Mouse (Mus musculus): ENCODE results near the gene Gabra4.
"Not testable (repeated sequence)": the region's sequence is repeated elsewhere in the genome, so short reads cannot be mapped to it uniquely, and the experiment has no call there.

Gabra4 gene

DNA sequence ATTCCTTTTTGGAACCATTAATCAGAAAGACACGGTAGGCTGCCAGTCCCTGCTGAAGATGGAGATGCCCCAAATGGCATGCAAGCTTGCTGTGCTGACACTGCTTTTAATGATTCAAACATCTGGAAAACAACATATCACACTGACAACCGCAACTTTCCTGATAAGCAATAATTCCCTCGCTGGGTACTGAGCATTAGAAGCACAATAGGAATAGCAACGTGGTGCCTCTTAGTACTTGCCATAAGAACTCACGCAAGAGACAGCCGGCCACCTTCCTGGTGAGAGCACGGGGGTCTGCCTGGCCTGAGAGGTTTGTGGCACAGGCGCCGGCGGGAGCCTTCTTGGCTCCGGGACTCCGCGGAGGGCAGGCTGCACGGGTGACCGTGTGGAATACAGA lies 132.6 kb downstream of the Gabra4 start:
- not testable (repeated sequence) for DNase-seq (ENCODE audit: low read depth, low spot score)
